ENCODE assay signal across 8 mouse cellular contexts in genomic region chr4:46086718-46087426, GRCm38 (mm10). TPM values are rescaled to one million over a fixed set of nuclear protein-coding genes. Genes with fewer than 3 reads are reported as not detected.
DNase-seq lines count a peak whose midpoint lies in the region.

No protein-coding gene starts in this region.

- intact Hi-C loops in heart, postnatal 36 days (cut with DNase I): loop anchor here (5.0 kb wide), 1 partner anchor 45 kb away; no protein-coding TSS in a partner anchor

- peak; percentile 30 for DNase-seq in adrenal gland, adult 2 months
- no peak for DNase-seq in adrenal gland, adult 18-20 months (ENCODE audit: low spot score in 2 of 2)
- DNase-seq in lung, postnatal 14 days: peak; percentile 7
- no peak for DNase-seq in lung, postnatal 4 days
- peak; percentile 43 to 57 for DNase-seq in heart, postnatal 36 days
- DNase-seq in right cerebral cortex, postnatal 36 days (ENCODE audit: low spot score in 2 of 2): peak; percentile 72 to 83
- DNase-seq in urinary bladder, postnatal 36 days (ENCODE audit: low spot score in 2 of 2): no peak
- no peak for DNase-seq in urinary bladder, adult 2 months (ENCODE audit: low spot score)

RNA-seq across cellular contexts. Expression of gene Tmod1, which starts 48.1 kb away (rescaled TPM):
- total RNA-seq in adrenal gland, adult 2 months (2021): 1 to 10 TPM; 3.0 to 8.7 TPM
- 0.89 and 2.2 TPM in 2 replicates for polyA plus RNA-seq in adrenal gland, adult 2 months (2012; rRNA removed)
- total RNA-seq in adrenal gland, adult 18-20 months (2021): 1 to 10 TPM; 4.5 to 7.9 TPM
- 100 to 1,000 TPM; 272 to 278 TPM for total RNA-seq in heart, postnatal 36 days (2021)
- 7.0 and 7.9 TPM in 2 replicates for polyA plus RNA-seq in urinary bladder, adult 2 months (2012; rRNA removed)

RNA-seq across cellular contexts. Expression of gene Ncbp1, which starts 51.5 kb away (rescaled TPM):
- 10 to 100 TPM; 47.4 to 59.2 TPM for total RNA-seq in adrenal gland, adult 2 months (2021)
- 8.8 and 11.2 TPM in 2 replicates for polyA plus RNA-seq in adrenal gland, adult 2 months (2012; rRNA removed)
- total RNA-seq in adrenal gland, adult 18-20 months (2021): 10 to 100 TPM; 44.5 to 48.5 TPM
- 10 to 100 TPM; 19.3 to 19.7 TPM for total RNA-seq in heart, postnatal 36 days (2021)
- polyA plus RNA-seq in urinary bladder, adult 2 months (2012; rRNA removed): 32.9 and 33.7 TPM in 2 replicates

RNA-seq across cellular contexts. Expression of gene Tstd2, which starts 51.6 kb away (rescaled TPM):
- total RNA-seq in adrenal gland, adult 2 months (2021): 10 to 100 TPM; 21.0 to 29.8 TPM
- 10.7 and 13.4 TPM in 2 replicates for polyA plus RNA-seq in adrenal gland, adult 2 months (2012; rRNA removed)
- total RNA-seq in adrenal gland, adult 18-20 months (2021): 10 to 100 TPM; 24.6 to 31.4 TPM
- 10 to 100 TPM; 12.8 to 14.0 TPM for total RNA-seq in heart, postnatal 36 days (2021)
- polyA plus RNA-seq in urinary bladder, adult 2 months (2012; rRNA removed): 20.8 and 20.9 TPM in 2 replicates

Comparison
In these comparisons a context has a peak if more than half of its experiments do, and no peak if none do; other contexts are left out.
1. DNase-seq: peak in adrenal gland, adult 2 months (single experiment), lung, postnatal 14 days (single experiment), heart, postnatal 36 days (2 of 2) and right cerebral cortex, postnatal 36 days (2 of 2); none in adrenal gland, adult 18-20 months (0 of 2), lung, postnatal 4 days (0 of 2), urinary bladder, postnatal 36 days (0 of 2) and urinary bladder, adult 2 months (single experiment).
2. RNA of gene Tmod1, which starts 48.1 kb away (total RNA-seq): 272 to 278 TPM in heart, postnatal 36 days; 3.0 to 8.7 TPM in adrenal gland, adult 2 months and 4.5 to 7.9 TPM in adrenal gland, adult 18-20 months; every median in the first group is over 10 times any median in the second.